Mouse (Mus musculus) small intestine, adult 2 months (tissue): ENCODE results near the gene Bdh1. TPM values are rescaled to one million over a fixed set of nuclear protein-coding genes. Genes with fewer than 3 reads are reported as not detected.
"Not testable (repeated sequence)": the region's sequence is repeated elsewhere in the genome, so short reads cannot be mapped to it uniquely, and the experiment has no call there.

Experiments used
- H3K27ac ChIP-seq: fragments of 200-500 bp; 2 replicates; pipeline ENCODE4 v1.5.1; 2012; ENCODE audit warnings: low read depth, low read length, control low read depth, inconsistent platforms; ENCODE audit not compliant: insufficient read depth
- H3K27me3 ChIP-seq: fragments of 200-500 bp; 2 replicates; pipeline ENCODE4 v1.6.1; 2012; ENCODE audit warnings: mild to moderate bottlenecking, moderate library complexity, low read length, inconsistent platforms; ENCODE audit not compliant: control insufficient read depth, insufficient read depth
- H3K36me3 ChIP-seq: fragments of 200-500 bp; 2 replicates; pipeline ENCODE4 v1.6.1; 2012; ENCODE audit warnings: mild to moderate bottlenecking, low read length, control low read depth, inconsistent platforms; ENCODE audit not compliant: control insufficient read depth, insufficient read depth
- H3K4me1 ChIP-seq: fragments of 200-500 bp; 2 replicates; pipeline ENCODE4 v1.6.1; 2012; ENCODE audit warnings: low read length, inconsistent platforms, mixed read lengths; ENCODE audit not compliant: control insufficient read depth, insufficient read depth, insufficient read length
- H3K4me3 ChIP-seq: fragments of 200-500 bp; 2 replicates; pipeline ENCODE4 v1.5.1; 2012; ENCODE audit warnings: low read depth, mild to moderate bottlenecking, control low read depth, inconsistent platforms, low read length, moderate library complexity
- CTCF ChIP-seq: fragments of 200-500 bp; IDR thresholded peaks from 2 replicates; pipeline ENCODE4 v1.5.1; 2012; ENCODE audit warnings: low read depth, mild to moderate bottlenecking, control low read depth, inconsistent platforms, low read length, moderate library complexity, mixed read lengths; ENCODE audit not compliant: insufficient replicate concordance, insufficient read length; ENCODE audit errors: extremely low read depth
- POLR2A ChIP-seq: fragments of 200-500 bp; IDR thresholded peaks from 2 replicates; pipeline ENCODE4 v1.6.1; 2012; ENCODE audit warnings: low read depth, mild to moderate bottlenecking, control low read depth, inconsistent platforms, low read length, moderate library complexity
- WGBS: fragments of 180-500 bp; shearing (Covaris S2); methylation state at CpG from one replicate; pipeline ENCODE4 v1.1.7; 2018; 5-methylcytosine and 5-hydroxymethylcytosine counted together
- polyA plus RNA-seq: library from polyadenylated mRNA; depleted of rRNA; stranded (reverse); fragments of >200 nt; gene quantifications from 2 replicates; pipeline ENCODE4 v1.2.3, GENCODE M21; 2012

The Bdh1 gene
- polyA plus RNA-seq, 1 experiment = 83.3 TPM

DNA sequence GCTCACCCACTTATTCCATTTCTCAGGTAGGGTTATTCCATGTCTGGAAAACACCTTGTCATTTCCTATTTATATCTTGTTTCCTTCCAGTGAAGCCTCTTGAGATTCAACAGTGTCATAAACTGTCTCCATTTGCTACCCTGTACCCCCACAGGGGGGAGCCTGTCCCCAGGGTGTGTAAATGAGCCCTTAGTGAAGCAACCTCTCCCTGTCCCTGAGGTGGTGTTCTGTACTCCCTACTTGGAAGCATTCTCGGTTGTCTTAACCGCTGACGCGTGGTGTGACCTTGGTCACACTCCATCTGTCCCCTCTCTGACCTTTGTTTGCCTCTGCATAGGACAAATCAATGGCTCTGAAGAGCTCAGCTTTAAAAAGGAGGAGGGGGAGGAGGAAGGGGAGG is 43.5 kb downstream of the Bdh1 start:
- Histone ChIP-seq H3K36me3 (no peaks in the 10 kb centered on the region), H3K4me1 (peaks cover 6% of the 10 kb centered on the region), H3K27ac (no peak overlapping the region), H3K27me3 (no peaks in the 10 kb centered on the region), H3K4me3 (no peak overlapping the region)
- WGBS = 43% methylated on average over 4 of the region's 4 CpGs
- peak; percentile 39; the same call in 1 of the 2 replicates for TF ChIP-seq CTCF
- no peak for TF ChIP-seq POLR2A

- TF ChIP-seq POLR2A (no peak), CTCF (no peak)
- Histone ChIP-seq H3K27me3 (no peaks in the 10 kb centered on the region), H3K4me3 (no peak overlapping the region), H3K36me3 (no peaks in the 10 kb centered on the region), H3K27ac (no peak overlapping the region), H3K4me1 (peaks cover 5% of the 10 kb centered on the region)
- WGBS = 81% methylated on average over 5 of the region's 5 CpGs
These were observed 44.0 kb downstream of the Bdh1 start for GRCm38 (mm10) chr16:31466106-31466505.

GRCm38 (mm10) chr16:31470819-31471218 is 48.7 kb downstream of the Bdh1 start:
- H3K36me3 ChIP-seq, H3K4me1 ChIP-seq, H3K27ac ChIP-seq, H3K27me3 ChIP-seq, H3K4me3 ChIP-seq: not testable (repeated sequence)
- WGBS = 91% methylated on average over 4 of the region's 4 CpGs

DNA sequence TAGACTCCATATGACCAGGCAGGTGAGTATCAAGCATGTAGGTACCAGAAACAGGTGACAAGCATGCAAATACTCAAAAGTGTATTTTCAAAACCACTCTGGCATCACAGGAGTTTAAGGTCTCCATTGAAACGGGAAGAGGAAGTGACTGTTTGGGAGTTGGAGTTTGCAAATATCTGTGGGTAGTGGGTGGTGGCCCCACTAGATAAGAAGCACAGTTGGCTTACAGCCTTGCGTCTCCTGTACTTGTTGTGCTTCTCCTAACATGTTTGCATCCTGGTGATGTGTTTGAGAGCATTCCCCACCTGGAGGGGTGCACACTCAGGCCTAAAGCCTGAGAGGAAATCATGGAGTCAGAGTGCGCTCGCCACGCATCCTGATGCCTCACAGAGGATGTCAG is 49.9 kb downstream of the Bdh1 start:
- H3K4me1 ChIP-seq = no peaks in the 10 kb centered on the region; the same call in none of the 2 replicates
- H3K27me3 ChIP-seq = no peaks in the 10 kb centered on the region
- H3K4me3 ChIP-seq = no peak overlapping the region
- H3K27ac ChIP-seq = no peak overlapping the region
- 73% methylated on average over 5 of the region's 5 CpGs for WGBS
- TF ChIP-seq POLR2A (no peak), CTCF (no peak)
- no peaks in the 10 kb centered on the region for H3K36me3 ChIP-seq

GRCm38 (mm10) chr16:31473226-31473625 is 51.1 kb downstream of the Bdh1 start:
- H3K27me3 ChIP-seq = no peaks in the 10 kb centered on the region
- no peak overlapping the region for H3K27ac ChIP-seq
- no peaks in the 10 kb centered on the region for H3K36me3 ChIP-seq
- H3K4me3 ChIP-seq = no peak overlapping the region
- TF ChIP-seq POLR2A (no peak), CTCF (no peak)
- H3K4me1 ChIP-seq = no peaks in the 10 kb centered on the region; the same call in none of the 2 replicates
- 73% methylated on average over 1 of the region's 1 CpGs for WGBS

DNA sequence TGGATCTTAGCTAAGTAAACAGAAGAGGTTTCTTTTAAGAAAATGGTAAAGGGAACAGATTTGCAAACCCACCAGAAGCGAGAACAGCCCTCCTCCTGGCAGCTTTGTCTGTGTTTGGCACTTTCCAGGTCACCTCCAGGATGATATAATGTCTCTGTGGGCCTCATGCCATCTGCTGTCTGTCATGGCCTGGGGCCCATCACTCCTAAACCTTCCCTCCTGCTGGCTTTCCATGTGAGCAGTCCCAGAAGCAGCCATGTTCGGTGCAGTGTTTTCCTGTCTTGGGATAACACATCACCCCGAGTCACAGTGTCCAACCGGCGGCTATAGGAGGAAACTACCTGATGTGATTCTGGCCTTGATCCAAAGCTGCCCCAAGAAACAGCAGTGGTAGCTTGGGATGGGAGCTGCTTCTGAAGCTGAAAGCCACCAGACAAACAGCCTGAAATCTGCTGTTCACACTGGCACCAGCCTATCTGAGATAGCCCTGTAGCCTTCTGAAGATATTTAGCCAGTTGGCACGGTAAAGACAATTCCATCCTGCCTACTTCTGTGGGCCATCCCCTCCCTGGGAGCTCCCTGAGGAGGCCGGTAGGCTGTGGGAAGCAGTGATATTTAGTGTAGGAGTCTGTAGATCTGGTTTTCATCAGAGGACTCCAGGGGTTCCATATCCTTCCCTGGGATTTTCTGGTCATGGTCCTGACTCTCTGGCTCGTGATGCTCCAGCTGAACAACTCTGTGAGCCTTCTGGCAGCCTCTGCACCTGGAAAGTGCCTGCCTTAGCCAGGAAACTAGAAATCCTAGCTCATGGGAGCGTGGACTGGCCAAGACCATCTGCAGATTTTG is 53.3 kb downstream of the Bdh1 start:
- Histone ChIP-seq H3K36me3 (no peaks in the 10 kb centered on the region), H3K27ac (no peak overlapping the region)

DNA sequence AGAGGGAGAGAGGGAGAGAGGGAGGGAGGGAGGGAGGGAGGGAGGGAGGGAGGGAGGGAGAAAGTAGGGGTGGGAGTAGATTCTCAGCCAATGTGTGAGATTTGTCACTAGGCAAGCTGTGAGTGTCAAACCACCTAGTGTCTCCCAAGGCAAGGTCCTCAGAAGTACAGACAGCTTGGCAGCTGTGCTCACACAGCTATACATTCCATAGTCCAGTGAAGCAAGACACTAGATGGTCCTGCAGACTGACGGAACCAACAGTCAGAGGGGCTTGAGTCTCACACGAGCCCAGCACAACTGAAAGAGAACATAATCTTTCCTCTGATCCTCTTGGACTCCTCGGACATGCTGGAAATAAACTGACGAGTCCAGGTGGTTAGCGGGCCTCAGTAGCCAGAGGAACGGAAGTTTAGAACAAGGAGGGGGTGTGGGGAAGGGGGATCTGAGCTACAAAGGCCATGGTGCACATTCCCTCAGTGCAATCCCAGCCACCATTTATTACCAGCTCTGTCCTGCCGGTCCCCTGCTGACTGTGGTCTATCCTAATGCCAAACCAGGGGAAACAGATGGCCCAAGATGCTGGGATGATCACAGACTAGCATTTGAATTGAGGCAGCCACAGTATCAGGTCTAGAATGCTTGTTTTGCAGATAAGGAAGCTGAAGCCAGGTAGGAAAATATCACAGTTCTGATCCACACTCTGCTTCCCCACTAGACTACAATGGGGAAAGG is 55.0 kb downstream of the Bdh1 start:
- no peaks in the 10 kb centered on the region; the same call in 1 of the 2 replicates for H3K4me1 ChIP-seq
- no peaks in the 10 kb centered on the region for H3K27me3 ChIP-seq
- no peak overlapping the region for H3K27ac ChIP-seq
- no peak overlapping the region for H3K4me3 ChIP-seq
- WGBS = 47% methylated on average over 7 of the region's 7 CpGs
- no peaks in the 10 kb centered on the region for H3K36me3 ChIP-seq
- no peak for TF ChIP-seq CTCF
- no peak for TF ChIP-seq POLR2A

More for the DNA sequence above, 53.3 kb downstream of the Bdh1 start:
- Histone ChIP-seq H3K4me3 (no peak overlapping the region), H3K4me1 (no peaks in the 10 kb centered on the region; the same call in 1 of the 2 replicates), H3K27me3 (no peaks in the 10 kb centered on the region)
- TF ChIP-seq POLR2A (no peak), CTCF (no peak)
- WGBS = 76% methylated on average over 9 of the region's 9 CpGs
